Mouse (Mus musculus) T-helper 2 cell (primary cell): ENCODE results near the gene Olfr156.
"Not testable (repeated sequence)": the region's sequence is repeated elsewhere in the genome, so short reads cannot be mapped to it uniquely, and the experiment has no call there.

Source experiments
- in situ Hi-C: fragments of 300-600 bp; cut with MboI, MseI; formaldehyde crosslinking; loops from one replicate; pipeline ENCODE4 v1.15.1; 2025; ENCODE audit warnings: high pct_unique_total_duplicates

The Olfr156 gene

GRCm38 (mm10) chr4:43823845-43824337 is at the start of gene Olfr156:
Olfr156 (minus strand) TSS chr4:43823895.
- in situ Hi-C loops: loop anchor here (10.0 kb wide), 1 partner anchor 189 kb away; the partner anchor contains the start of gene Npr2

- in situ Hi-C loops: loop anchor here (5.0 kb wide), 1 partner anchor 58 kb away; no protein-coding TSS in a partner anchor
These were observed 46.1 kb upstream of the Olfr156 start for GRCm38 (mm10) chr4:43869821-43870220.

- in situ Hi-C loops: no loop called here
These were observed 39.6 kb upstream of the Olfr156 start for GRCm38 (mm10) chr4:43863298-43863697.

- in situ Hi-C loops: no loop called here
These were observed 37.2 kb upstream of the Olfr156 start for GRCm38 (mm10) chr4:43860744-43861519.

GRCm38 (mm10) chr4:43859886-43860285 is 36.2 kb upstream of the Olfr156 start:
- in situ Hi-C loops: no loop called here

GRCm38 (mm10) chr4:43854101-43854500 is 30.4 kb upstream of the Olfr156 start:
- in situ Hi-C loops: loop anchor here (5.0 kb wide), 1 partner anchor 87 kb away; no protein-coding TSS in a partner anchor

GRCm38 (mm10) chr4:43851265-43851664 is 27.6 kb upstream of the Olfr156 start, which contains the start of gene Olfr155:
Olfr155 (plus strand) TSS chr4:43851565.
- in situ Hi-C loops: loop anchor here (5.0 kb wide), 1 partner anchor 84 kb away; no protein-coding TSS in a partner anchor

GRCm38 (mm10) chr4:43840101-43840500 is 16.4 kb upstream of the Olfr156 start, which contains the start of gene Olfr157:
Olfr157 (minus strand) TSS chr4:43840201.
- in situ Hi-C loops: no loop called here

- in situ Hi-C loops: no loop called here
These were observed 14.6 kb upstream of the Olfr156 start for GRCm38 (mm10) chr4:43838326-43838725.

GRCm38 (mm10) chr4:43834749-43835148 is 11.1 kb upstream of the Olfr156 start:
- in situ Hi-C loops: no loop called here

- in situ Hi-C loops: no loop called here
These were observed 10.1 kb upstream of the Olfr156 start for GRCm38 (mm10) chr4:43833752-43834151.

- in situ Hi-C loops: no loop called here
These were observed 8.3 kb upstream of the Olfr156 start for GRCm38 (mm10) chr4:43832031-43832430.

- in situ Hi-C loops: loop anchor here (10.0 kb wide), 1 partner anchor 194 kb away; the partner anchor contains the start of gene Npr2
These were observed 5.1 kb upstream of the Olfr156 start for GRCm38 (mm10) chr4:43828806-43829205.

GRCm38 (mm10) chr4:43822896-43823550 is 672 bp downstream of the Olfr156 start:
- in situ Hi-C loops: loop anchor here (10.0 kb wide), 1 partner anchor 188 kb away; the partner anchor contains the start of gene Npr2

GRCm38 (mm10) chr4:43798936-43799335 is 24.8 kb downstream of the Olfr156 start:
- in situ Hi-C loops: no loop called here

- in situ Hi-C loops: not testable (repeated sequence)
These were observed 27.9 kb downstream of the Olfr156 start for GRCm38 (mm10) chr4:43795844-43796243.

GRCm38 (mm10) chr4:43795296-43795695 is 28.4 kb downstream of the Olfr156 start:
- in situ Hi-C loops: no loop called here

GRCm38 (mm10) chr4:43772304-43772703 is 51.4 kb downstream of the Olfr156 start:
- in situ Hi-C loops: no loop called here

- in situ Hi-C loops: no loop called here
These were observed 52.1 kb downstream of the Olfr156 start for GRCm38 (mm10) chr4:43771626-43772025.

GRCm38 (mm10) chr4:43770909-43771308 is 52.8 kb downstream of the Olfr156 start, which contains the start of gene Olfr159:
Olfr159 (minus strand) TSS chr4:43771009.
- in situ Hi-C loops: no loop called here
